ENCODE assay signal across 23 mouse cellular contexts in genomic region chr13:43476226-43476625, GRCm38 (mm10).
"Had no signal": no experiment of that assay in that cellular context is flagged by ENCODE, and none has a peak within 500 bp of the region (broad histone marks: within the 10 kb centered on the region; RNA-seq: fewer than 3 reads in every experiment).

No protein-coding gene starts in this region.

- H3K9me3 ChIP-seq: limb, embryonic 13.5 days; liver, embryonic 12.5 days; liver, embryonic 15.5 days; lung, embryonic 15.5 days; midbrain, embryonic 12.5 days; midbrain, embryonic 15.5 days; neural tube, embryonic 13.5 days had no signal

- H3K27me3 ChIP-seq: limb, embryonic 13.5 days; liver, embryonic 12.5 days; liver, embryonic 15.5 days; lung, embryonic 15.5 days; midbrain, embryonic 12.5 days; midbrain, embryonic 15.5 days; neural tube, embryonic 13.5 days had no signal

- H3K27ac ChIP-seq: layer of hippocampus, adult 2 months; left cerebral cortex, adult 2 months; limb, embryonic 13.5 days; liver, embryonic 12.5 days; liver, embryonic 15.5 days; lung, embryonic 15.5 days; macrophage; midbrain, embryonic 12.5 days; midbrain, embryonic 15.5 days; neural tube, embryonic 13.5 days had no signal

- H3K9ac ChIP-seq: limb, embryonic 13.5 days; liver, embryonic 12.5 days; liver, embryonic 15.5 days; lung, embryonic 15.5 days; midbrain, embryonic 12.5 days; midbrain, embryonic 15.5 days; neural tube, embryonic 13.5 days had no signal

- H3K36me3 ChIP-seq: limb, embryonic 13.5 days; liver, embryonic 12.5 days; liver, embryonic 15.5 days; lung, embryonic 15.5 days; midbrain, embryonic 12.5 days; midbrain, embryonic 15.5 days; neural tube, embryonic 13.5 days had no signal

- H3K4me2 ChIP-seq: limb, embryonic 13.5 days; liver, embryonic 12.5 days; liver, embryonic 15.5 days; lung, embryonic 15.5 days; midbrain, embryonic 12.5 days; midbrain, embryonic 15.5 days; neural tube, embryonic 13.5 days had no signal

- ATAC-seq: intestine, embryonic 16.5 days; liver, embryonic 12.5 days; midbrain, embryonic 15.5 days had no signal

- DNase-seq: kidney, adult 18-20 months; kidney, postnatal 25 days; layer of hippocampus, adult 9-11 months; layer of hippocampus, postnatal 36 days; left cerebral cortex, postnatal 4 days; liver; lung, adult 18-20 months; lung, postnatal 14 days; retina, postnatal 1 day; right cerebral cortex, postnatal 25 days; thymus, adult 18-20 months; thymus, postnatal 36 days had no signal

- H3K4me3 ChIP-seq: layer of hippocampus, adult 2 months; left cerebral cortex, adult 2 months; limb, embryonic 13.5 days; liver, embryonic 12.5 days; liver, embryonic 15.5 days; lung, embryonic 15.5 days; midbrain, embryonic 12.5 days; midbrain, embryonic 15.5 days; neural tube, embryonic 13.5 days had no signal
